Mouse (Mus musculus) cerebellum, postnatal 10 days (tissue): ENCODE data around the gene Hmgn1.
"Not testable (repeated sequence)": the region's sequence is repeated elsewhere in the genome, so short reads cannot be mapped to it uniquely, and the experiment has no call there.

Experiments used
- DNase-seq, 2 experiments: peaks; one replicate each; pipeline ENCODE4 v3.0.0; 2021; ENCODE audit warnings: mixed read lengths in 2 of 2

Gene Hmgn1

DNA sequence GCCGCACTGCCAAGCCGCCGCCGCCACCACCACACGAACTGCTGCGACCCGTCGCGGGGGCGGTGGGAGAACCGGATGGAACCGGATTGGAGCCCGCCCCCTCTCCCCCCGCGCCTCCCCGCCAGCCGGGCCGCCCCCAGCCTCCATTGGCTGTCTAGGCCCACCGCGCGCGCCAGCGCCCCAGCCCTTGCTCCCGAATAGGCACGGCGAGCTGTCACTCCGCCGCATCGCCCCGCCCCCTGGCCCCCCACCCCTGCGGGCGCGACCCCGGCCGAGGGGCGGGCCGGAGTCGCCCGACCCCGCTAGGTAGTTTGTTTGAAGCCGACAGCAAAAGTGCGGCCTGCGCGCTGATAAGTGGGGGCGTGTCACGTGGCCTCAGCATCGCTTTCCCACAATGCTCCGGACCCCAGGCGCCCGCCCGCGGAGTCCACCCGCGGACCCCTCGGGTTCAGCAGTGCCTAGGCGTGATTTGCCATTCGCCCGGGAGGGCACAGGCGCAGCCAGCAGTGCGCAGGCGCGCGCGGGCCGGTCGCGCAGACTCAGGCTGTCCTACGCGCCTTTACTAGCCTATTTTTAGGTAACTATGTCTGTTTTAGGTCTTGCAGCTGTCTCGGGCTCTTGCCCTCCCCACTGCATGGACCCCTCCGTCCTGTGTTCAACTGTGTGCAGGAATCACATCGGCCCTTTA is at the start of gene Hmgn1:
Gene Hmgn1, minus strand, starts transcription at position 73 of the 688 bp plus-strand sequence.
- peak; percentile 100 for DNase-seq

- peak in 1 of 2 experiments; percentile 49 for DNase-seq
Measured at GRCm38 (mm10) chr16:96175399-96175798, 47.9 kb upstream of the Hmgn1 start.

- DNase-seq: no peak
Measured at GRCm38 (mm10) chr16:96173648-96174047, 46.1 kb upstream of the Hmgn1 start.

- no peak for DNase-seq
Measured at GRCm38 (mm10) chr16:96168837-96169236, 41.3 kb upstream of the Hmgn1 start.

DNA sequence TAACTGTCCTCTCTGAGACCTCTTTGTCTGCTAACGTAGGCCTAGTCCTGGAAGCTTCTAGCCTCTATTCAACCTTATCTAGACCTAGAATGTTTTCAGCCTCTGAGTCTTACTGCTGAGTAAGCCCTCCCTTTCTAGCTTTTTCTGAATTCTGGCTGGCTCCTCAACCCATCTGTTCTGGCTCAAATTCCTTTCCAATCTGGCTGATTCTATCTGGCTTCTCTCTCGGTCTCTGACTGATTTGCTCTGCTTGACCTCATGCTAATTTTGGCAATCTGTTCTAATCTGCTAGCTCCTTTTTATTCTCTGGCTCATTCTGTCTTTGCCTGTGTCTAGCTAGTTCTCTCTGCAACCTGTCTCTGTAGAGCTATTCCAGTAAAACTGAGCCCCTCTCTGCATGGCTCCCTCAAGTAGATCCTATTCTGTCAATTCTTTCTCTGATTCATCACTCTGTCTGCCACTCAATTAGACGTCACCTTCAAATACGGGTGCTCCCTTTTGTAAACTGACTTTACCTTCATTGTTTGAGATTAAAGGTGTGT is 38.3 kb upstream of the Hmgn1 start:
- DNase-seq: peak; percentile 78 to 81

DNA sequence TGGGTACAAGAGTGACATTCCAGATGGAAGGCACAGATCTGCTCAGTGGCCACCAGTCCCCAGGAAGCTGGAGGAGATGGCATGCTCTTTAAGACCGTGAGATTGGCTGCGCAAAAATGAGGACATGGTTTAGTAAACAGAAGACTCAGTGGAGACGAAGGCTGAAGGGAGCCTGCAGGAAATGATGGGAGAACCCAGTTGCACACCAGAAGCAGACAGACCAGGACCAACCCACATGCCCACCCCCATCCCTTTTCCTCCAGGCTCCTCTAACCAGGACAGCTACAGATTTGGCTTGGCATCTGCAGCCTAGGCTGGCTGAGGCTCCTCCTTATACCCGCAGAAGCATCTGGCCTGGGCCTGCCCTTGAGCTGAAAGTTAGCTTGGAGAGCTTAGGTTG is 33.8 kb upstream of the Hmgn1 start:
- peak; percentile 65 to 71 for DNase-seq

DNA sequence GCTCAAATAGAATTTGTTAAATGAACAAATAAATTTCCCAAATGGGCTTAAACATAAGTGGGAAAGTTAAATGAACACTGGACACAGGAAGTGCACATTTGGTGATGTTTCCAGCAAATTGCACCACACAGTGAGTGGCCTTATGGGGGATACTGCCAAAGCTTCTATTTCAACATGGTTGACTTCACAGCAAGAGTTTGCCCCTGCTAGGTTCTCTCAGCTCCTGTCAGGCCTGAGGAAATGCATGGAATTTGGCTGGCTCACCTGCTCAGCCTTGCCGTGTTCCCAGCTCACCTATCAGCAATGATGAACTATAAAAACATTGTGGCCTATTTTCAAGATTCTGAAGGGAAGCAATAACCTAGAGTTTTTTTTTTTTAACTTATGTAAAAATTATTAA is 33.4 kb upstream of the Hmgn1 start:
- peak; percentile 70 to 79 for DNase-seq

DNA sequence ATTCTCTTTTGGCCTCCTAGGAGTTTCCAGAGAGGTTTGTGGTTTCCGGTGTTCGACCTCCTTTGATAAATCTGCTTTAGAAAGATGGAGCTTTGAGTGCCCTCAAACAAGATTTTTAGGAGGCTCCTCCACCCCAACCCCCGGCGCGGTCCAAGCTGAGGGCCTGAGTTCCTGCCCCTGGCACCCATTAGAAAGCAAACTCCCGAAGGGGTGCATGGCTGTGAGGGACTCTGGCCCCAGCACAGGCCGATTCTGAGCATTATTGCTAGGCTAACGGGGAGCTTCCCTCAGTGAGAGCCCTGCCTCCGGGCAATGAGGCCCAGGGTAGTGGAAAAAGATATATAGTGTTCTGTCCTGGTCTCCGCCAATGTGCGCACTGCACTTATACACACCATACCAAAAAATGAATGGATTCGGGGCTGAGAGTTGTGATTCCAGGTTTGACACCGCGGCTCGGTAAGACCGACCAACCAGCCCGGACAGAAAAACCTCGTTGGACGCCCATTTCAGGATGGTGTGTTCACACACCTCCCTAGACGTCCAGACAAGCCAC is 32.3 kb upstream of the Hmgn1 start:
- peak in 1 of 2 experiments; percentile 36 for DNase-seq

- DNase-seq: peak; percentile 85
Measured at GRCm38 (mm10) chr16:96159091-96159731, 31.7 kb upstream of the Hmgn1 start.

- peak; percentile 38 to 42 for DNase-seq
Measured at GRCm38 (mm10) chr16:96158511-96159080, 31.1 kb upstream of the Hmgn1 start.

GRCm38 (mm10) chr16:96157171-96157570 is 29.6 kb upstream of the Hmgn1 start:
- DNase-seq: no peak

- DNase-seq: peak; percentile 52
Measured at GRCm38 (mm10) chr16:96156019-96156418, 28.5 kb upstream of the Hmgn1 start.

- DNase-seq: no peak
Measured at GRCm38 (mm10) chr16:96154476-96154875, 26.9 kb upstream of the Hmgn1 start.

DNA sequence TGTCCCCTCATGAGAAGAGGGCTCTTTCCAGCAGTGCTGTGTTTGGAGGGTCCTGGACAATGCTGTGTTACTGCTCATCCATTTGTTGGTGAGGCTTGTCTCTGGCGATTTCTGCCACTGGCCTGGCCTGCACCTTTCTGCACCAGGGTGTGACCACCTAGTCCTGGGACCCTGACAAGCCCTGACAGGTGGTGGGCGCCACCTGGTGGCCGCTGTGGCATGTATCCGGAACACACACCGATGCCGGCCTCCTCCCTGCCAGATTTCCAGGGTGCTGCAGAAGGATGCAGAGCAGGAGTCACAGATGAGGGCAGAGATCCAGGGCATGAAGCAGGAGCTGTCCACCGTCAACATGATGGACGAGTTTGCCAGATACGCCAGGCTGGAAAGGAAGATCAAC is 24.0 kb upstream of the Hmgn1 start:
- DNase-seq: peak; percentile 92 to 95

DNA sequence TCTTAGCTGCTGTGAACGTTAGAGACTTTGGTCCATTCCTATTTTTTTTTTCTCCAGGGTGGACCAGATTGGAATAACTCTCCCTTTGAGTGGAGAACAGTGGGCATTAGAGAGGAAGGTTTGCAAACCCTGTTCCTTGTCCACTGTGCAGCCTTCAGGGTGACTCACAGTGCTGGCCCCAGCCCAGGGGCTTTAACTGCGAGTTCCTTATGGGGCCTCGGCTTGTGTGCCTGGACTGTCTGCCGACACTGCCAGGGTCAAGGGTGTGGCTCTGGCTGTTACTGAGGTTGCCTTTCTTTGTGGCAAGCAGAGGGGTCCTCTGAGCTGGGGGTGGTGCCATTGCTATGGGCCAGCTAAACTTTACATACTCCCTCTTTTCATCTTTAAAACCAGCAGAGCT is 23.5 kb upstream of the Hmgn1 start:
- DNase-seq: no peak

- no peak for DNase-seq
Measured at GRCm38 (mm10) chr16:96149311-96149710, 21.8 kb upstream of the Hmgn1 start.

DNA sequence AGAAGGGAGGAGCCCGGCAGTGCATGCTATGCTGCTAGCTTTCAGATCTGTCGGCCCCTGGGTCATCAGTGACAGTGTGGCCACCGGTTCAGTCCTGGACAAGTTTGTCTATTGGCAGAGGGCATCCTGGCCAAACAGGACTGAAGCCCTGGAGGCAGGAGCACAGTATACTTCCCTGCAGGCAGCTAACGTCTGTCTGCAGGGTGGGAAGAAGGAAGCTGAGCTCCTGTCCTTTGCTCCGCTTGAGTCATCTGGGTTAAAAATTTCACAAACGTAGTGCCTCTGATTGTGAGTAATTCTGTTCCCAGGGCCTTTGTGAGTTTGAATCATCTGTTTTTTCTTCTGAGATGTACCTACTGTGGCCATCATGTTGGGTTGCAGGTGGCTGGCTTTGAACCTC is 21.3 kb upstream of the Hmgn1 start:
- no peak for DNase-seq

DNA sequence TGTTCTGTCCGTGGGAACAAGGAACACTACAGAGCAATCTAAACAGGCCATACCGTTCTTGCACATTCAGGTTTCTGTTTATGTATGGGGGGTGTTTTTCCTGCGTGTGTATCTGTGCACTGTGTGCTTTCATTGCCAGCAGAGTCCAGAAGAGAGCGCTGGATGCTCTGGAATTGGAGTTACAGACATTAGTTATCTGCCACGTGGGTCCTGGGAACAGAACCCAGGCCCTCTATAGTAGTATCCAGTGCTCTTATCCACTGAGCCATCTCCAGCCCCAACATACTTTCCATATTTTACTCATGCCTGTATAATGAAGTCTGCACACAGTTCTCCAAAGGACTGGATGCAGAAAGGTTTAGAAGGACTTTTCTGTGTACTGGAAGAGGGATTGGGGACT is 18.3 kb upstream of the Hmgn1 start:
- no peak for DNase-seq

GRCm38 (mm10) chr16:96145110-96145800 is 17.7 kb upstream of the Hmgn1 start, which contains the start of gene Wrb:
Wrb (plus strand) TSS chr16:96145407.
- DNase-seq: peak; percentile 100

- not testable (repeated sequence) for DNase-seq
Measured at GRCm38 (mm10) chr16:96144748-96145109, 17.2 kb upstream of the Hmgn1 start.

- no peak for DNase-seq
Measured at GRCm38 (mm10) chr16:96128466-96128865, 937 bp upstream of the Hmgn1 start.

GRCm38 (mm10) chr16:96127288-96127656 is 257 bp downstream of the Hmgn1 start:
- no peak for DNase-seq

- no peak for DNase-seq
Measured at GRCm38 (mm10) chr16:96126684-96127171, 801 bp downstream of the Hmgn1 start.
